Mouse (Mus musculus): Measurements from ENCODE around the gene Obsl1. TPM values are rescaled to one million over a fixed set of nuclear protein-coding genes. Genes with fewer than 3 reads are reported as not detected.

Obsl1 gene
- total RNA-seq (2021) = 10 to 100 TPM; 33.4 to 35.1 TPM
- long read RNA-seq, experiment 1, full-length matches to known transcripts = 3 of 19 reads
- long read RNA-seq, experiment 1, partial matches to known transcripts = 11 of 19 reads
- long read RNA-seq, experiment 1, other reads (novel, unspliced or antisense) = 5 of 19 reads
- long read RNA-seq, experiment 2, transcript Obsl1-201 (9 exons, 3,379 nt) = major isoform, 5 of 16 reads
- long read RNA-seq, experiment 2, partial matches to known transcripts = 9 of 16 reads
- long read RNA-seq, experiment 2, other reads (novel, unspliced or antisense) = 2 of 16 reads

DNA sequence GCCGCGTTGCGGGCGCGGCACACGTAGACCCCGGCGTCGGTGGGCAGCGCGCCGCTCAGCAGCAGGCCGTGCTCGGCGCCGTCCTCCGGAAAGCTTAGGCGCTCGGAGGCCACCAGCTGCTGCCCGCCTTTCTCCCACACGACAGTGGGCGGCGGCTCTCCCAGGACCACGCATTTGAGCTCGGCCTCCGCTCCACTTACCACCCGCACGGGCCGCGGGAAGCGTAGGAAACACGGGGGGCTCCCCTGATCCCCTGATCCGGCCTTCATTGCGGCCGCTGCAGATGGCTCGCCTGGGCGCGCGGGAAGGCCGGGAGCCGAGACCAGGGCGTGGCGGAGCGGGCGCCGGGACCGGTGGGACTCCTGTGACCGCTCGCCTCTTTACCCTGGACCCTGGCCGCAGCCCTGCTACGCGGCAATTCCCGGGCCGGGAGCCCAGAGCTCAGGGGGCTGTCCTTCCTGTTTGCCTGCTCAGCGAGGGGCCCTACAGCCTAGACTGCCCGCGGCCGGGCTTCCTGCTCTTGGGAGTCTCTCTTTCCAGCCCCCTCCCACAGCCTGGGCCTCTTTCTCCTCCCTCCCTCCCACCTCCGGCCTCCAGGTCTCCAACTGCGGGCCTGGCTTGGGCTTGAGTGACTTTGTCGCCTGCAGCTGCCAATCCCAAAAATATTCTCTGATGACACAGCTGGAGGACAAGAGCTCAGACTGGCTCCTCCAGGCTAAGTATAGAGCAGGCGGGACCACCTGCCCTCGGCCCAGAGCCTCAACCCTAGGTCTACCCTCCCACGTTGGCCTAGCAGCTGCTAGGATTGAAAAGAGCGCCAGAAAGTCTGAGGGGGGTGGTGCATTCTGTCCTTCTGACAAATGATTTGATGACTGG, at the start of gene Obsl1:
Gene Obsl1, minus strand, starts transcription at position 497 of the 876 bp plus-strand sequence.
- intact Hi-C loops (cut with DNase I) = no loop called here
- DNase-seq (ENCODE audit: low spot score in 2 of 2) = peak in 1 of 2 experiments; percentile 50

DNA sequence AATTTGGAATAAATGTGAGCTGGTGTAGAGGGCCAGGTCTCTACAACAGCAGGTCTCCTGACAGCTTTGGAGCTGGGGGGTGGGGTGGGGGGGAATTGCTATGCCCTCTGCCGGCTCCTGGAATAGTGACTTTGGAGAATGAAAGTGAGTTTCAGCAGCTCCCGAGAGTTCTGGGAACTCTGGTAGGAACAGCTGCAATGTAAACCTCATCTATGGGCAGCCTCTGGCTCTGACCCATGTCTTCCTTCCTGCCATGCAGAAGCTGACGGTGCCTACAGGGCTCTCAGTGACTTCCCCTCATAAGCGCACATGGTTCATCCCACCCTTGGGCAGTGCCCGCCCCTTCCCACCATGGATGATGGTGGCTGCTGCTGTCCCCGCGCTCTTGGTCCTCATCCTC, 49.4 kb upstream of the Obsl1 start:
- DNase-seq (ENCODE audit: low spot score in 2 of 2) = no peak
- intact Hi-C loops (cut with DNase I) = no loop called here

DNA sequence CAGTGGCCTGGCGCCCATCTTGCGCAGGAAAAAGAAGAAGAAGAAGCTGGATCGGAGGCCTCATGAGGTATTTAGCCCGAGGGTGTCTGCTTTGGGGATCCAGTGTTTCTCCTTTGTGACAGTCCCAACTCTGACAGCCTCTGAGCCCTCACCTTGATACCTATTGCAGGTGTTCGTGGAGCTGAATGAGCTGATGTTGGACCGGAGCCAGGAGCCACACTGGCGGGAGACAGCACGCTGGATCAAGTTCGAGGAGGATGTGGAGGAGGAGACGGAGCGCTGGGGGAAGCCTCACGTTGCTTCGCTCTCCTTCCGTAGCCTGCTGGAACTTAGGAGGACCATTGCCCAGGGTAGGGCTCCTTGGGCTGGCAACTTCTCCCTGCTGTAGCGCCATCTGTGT, 44.3 kb upstream of the Obsl1 start:
- intact Hi-C loops (cut with DNase I) = no loop called here
- DNase-seq (ENCODE audit: low spot score in 2 of 2) = no peak

GRCm38 (mm10) chr1:75549289-75550279, 43.3 kb upstream of the Obsl1 start:
- intact Hi-C loops (cut with DNase I) = no loop called here
- DNase-seq (ENCODE audit: low spot score in 2 of 2) = no peak

DNA sequence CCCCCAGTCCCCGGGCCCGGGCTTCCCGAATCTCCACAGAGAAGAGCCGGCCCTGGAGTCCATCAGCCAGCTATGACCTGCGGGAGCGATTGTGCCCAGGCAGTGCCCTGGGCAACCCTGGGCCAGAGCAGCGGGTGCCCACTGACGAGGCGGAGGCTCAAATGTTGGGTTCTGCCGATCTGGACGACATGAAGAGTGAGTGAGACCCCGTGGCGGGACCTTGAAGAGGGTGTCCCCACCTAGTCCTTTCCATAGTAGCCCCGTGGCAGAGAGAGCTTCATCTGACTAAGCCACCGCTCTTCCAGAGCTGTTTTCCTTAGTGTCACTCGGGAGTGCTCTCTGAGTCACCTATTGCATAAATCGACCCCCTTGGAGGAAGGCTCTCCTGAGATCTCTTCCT, 42.6 kb upstream of the Obsl1 start:
- DNase-seq (ENCODE audit: low spot score in 2 of 2) = no peak
- intact Hi-C loops (cut with DNase I) = no loop called here

- intact Hi-C loops (cut with DNase I) = no loop called here
Measured at GRCm38 (mm10) chr1:75548083-75548482, 41.8 kb upstream of the Obsl1 start.

DNA sequence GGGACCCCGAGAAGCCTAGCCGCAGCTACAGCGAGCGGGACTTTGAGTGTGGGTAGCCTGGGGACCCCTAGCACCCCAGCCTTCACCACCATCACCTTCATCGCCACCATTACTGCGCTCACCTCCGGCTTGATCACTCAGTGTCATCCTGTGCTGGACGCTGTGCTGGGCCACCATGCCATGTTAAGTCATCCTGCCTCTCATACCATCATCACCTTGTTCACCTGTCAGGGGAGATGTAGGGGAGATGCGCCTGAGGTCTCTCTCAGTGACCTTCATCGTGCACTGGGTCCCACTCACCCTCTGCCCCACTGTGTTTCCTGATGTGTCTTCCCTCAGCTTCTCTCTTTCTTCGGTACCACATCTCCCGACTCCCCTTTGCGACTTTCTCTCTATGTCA, 41.1 kb upstream of the Obsl1 start:
- no peak for DNase-seq (ENCODE audit: low spot score in 2 of 2)
- intact Hi-C loops (cut with DNase I) = no loop called here

More at GRCm38 (mm10) chr1:75548083-75548482, 41.8 kb upstream of the Obsl1 start:
- no peak for DNase-seq (ENCODE audit: low spot score in 2 of 2)

- DNase-seq (ENCODE audit: low spot score in 2 of 2) = peak; percentile 60
- intact Hi-C loops (cut with DNase I) = no loop called here
Measured at GRCm38 (mm10) chr1:75545965-75546956, 40.0 kb upstream of the Obsl1 start, which contains the start of gene Slc4a3. Gene Slc4a3 (plus strand): TSS chr1:75546266.

- intact Hi-C loops (cut with DNase I) = no loop called here
- no peak for DNase-seq (ENCODE audit: low spot score in 2 of 2)
Measured at GRCm38 (mm10) chr1:75544351-75544750, 38.1 kb upstream of the Obsl1 start.

GRCm38 (mm10) chr1:75541496-75541895, 35.2 kb upstream of the Obsl1 start:
- intact Hi-C loops (cut with DNase I) = no loop called here
- no peak for DNase-seq (ENCODE audit: low spot score in 2 of 2)

DNA sequence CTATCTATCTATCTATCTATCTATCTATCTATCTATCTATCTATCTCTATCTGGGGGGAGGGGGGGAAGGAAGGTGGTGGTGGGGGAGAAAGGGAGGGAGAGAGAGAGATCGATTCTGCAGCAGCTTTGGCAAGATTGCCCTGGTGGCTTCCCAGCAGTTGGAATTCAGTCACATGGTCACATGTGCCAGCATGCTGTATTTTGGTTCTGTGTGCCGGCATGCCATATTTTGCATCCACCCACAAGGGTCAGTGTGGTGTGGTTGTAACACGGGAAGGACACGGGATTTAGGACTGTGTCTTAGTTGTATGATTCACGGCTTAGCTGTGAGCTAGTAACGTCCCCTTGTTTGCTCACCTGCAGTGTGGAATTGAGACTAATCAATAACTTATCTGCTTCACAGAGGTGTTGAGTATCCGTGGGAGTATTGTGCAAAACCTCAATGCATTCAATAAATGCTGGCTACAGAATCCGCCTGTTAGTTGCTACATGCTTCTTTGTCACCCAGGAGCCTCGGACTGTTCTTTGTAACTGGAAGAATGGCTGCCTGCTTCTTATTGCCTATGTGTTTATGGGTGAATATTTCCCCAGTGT, 32.4 kb upstream of the Obsl1 start:
- intact Hi-C loops (cut with DNase I) = no loop called here
- no peak for DNase-seq (ENCODE audit: low spot score in 2 of 2)

DNA sequence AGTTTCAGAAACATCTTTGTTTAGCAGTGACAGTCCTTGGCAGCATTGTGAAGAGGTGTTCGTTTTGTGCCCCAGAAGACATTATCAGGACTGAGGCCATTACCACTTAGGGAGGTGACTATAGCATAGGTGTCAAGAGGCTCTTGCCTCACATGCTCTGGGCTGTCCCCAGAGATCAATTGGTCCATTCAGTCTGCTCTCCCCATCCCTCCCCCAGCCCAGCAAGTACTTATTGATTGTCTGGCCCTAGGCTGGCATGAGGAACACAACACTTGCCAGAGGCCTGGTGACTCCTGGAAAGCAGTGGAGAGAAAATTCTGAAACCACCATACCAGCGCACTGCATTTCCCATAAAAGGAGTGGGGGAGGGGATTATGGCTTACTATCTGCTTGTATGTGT, 31.3 kb upstream of the Obsl1 start:
- DNase-seq (ENCODE audit: low spot score in 2 of 2) = no peak
- intact Hi-C loops (cut with DNase I) = no loop called here

- DNase-seq (ENCODE audit: low spot score in 2 of 2) = no peak
- intact Hi-C loops (cut with DNase I) = no loop called here
Measured at GRCm38 (mm10) chr1:75533325-75534252, 27.3 kb upstream of the Obsl1 start.

DNA sequence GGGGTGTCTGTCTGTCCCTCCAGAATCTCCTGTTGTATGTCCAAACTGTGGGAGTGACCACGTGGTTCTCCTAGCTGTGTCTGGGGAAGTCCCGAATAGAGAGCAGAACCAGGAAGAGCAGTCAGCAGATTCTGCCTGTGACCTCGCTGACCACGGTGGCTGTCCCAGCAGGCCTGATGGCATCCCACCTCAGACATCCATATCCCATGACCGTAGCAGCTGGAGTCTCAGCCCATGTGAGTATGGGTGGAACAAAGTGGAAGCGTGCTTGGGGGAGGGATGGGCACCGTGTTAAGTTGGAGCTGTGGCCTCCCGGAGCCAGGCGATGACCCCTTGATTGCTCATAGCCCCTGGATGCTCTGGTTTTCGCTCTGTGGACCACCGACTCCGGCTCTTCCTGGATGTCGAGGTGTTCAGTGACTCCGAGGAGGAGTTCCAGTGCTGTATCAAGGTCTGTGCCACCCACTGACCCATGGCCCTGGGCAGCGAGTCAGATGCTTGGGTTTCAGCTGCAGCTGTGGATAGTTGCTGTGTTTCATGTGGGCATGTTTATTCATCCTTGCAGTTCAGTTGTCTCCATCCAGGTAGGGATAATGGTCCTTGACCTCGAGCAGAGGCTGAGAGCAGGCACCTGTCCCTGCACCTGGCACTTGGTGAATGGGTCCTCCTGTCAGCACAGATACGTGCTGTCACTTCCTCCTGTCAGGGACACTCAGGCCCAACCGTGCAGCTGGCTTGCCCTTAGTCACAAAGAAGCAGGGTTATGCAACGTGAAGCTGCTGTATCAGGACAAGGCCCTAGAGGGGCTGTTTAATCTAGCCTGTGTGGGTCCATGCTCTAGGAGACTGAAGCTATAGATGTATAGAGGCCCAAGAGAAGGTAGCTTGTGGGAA, 26.3 kb upstream of the Obsl1 start:
- intact Hi-C loops (cut with DNase I) = no loop called here

GRCm38 (mm10) chr1:75530546-75530945, 24.3 kb upstream of the Obsl1 start:
- DNase-seq (ENCODE audit: low spot score in 2 of 2) = no peak
- intact Hi-C loops (cut with DNase I) = no loop called here

More for the DNA sequence above, 26.3 kb upstream of the Obsl1 start:
- DNase-seq (ENCODE audit: low spot score in 2 of 2) = no peak

DNA sequence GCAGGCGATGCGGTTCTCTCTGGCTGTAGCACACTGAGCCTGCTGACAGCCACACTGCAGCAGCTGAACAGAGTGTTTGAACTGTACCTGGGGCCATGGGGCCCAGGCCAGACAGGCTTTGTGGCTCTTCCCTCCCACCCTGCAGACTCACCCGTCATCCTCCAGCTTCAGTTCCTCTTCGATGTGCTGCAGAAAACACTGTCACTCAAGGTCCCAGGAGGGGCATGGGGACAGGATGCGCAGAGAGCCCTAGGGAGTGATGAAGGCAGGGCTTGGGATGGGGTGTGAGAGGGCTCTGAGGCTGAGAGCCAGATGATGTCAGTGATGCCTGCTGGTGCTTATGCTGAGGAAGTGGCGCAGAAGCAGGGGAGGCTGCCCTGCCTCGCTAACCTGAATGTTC, 18.4 kb upstream of the Obsl1 start:
- intact Hi-C loops (cut with DNase I) = no loop called here
- no peak for DNase-seq (ENCODE audit: low spot score in 2 of 2)

Data from left cerebral cortex, postnatal 14 days (tissue).